Mouse (Mus musculus) lung, adult 2 months (tissue): ENCODE measurements at regions not wholly inside any gene's neighbourhood (a gene's known extent, or its start where the extent isn't known, plus 50 kb on each side); places are given as distances from the start of the nearest gene placed in this dataset.

Source experiments
- CTCF ChIP-seq: fragments of 200-500 bp; IDR thresholded peaks from 2 replicates; pipeline ENCODE4 v1.5.1; 2011; ENCODE audit warnings: mild to moderate bottlenecking, low read length, control low read depth; ENCODE audit not compliant: insufficient read depth
- POLR2A ChIP-seq: fragments of 200-500 bp; IDR thresholded peaks from 2 replicates; pipeline ENCODE4 v1.6.1; 2011; ENCODE audit warnings: low read depth, mild to moderate bottlenecking, control low read depth, low read length, borderline replicate concordance; ENCODE audit errors: extremely low read depth

GRCm38 (mm10) chr13:53522807-53523206 is 49.9 kb upstream of the Msx2 start:
- TF ChIP-seq POLR2A (no peak), CTCF (no peak)
